Mouse (Mus musculus): ENCODE data around the gene Dtx3. TPM values are rescaled to one million over a fixed set of nuclear protein-coding genes. Genes with fewer than 3 reads are reported as not detected.

Gene Dtx3
- polyA plus RNA-seq (2012; rRNA removed), result 67.9 and 83.7 TPM in 2 replicates

DNA sequence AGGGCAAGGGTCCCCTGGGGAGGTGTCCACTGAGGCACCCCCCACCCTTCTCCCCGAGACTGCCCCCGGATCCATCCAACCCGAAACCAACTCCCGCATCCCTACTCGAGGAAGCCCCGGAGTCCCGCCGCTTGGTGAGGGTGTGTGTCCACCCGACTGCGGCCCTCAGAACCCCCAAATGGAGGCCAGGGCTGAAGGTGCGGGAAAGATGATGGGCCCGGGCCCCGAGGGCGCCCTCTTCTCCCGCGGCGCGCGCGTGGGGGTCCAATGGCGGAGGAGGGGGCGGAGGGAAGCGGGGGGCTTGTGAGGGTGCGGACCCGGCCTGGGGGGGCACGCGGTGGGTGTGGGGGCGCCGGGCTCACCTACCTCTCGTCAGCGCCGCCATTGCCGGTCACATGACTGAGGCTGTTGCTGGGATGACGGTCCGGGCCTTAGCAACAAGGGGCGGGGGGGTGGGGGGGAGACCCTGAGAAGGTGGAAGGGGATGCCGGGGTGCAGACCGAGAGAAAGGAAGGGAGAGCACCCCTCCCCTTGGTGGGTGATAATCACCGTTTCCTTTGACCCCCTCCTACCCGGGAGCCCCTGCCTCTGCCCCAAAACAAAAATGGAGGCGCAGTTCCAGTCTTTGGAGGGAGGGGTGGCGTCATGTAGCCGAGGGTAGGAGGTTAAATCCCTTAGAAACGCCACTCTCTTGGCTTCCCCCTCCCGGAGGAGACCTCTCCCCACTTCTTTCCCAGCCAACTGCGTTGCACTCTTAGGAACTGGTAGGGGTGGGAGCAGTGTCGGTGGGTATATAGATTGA lies at the start of gene Dtx3:
Gene Dtx3, minus strand, starts transcription at position 401 of the 802 bp plus-strand sequence.
- Histone ChIP-seq H3K36me3 (ENCODE audit: control insufficient read depth, insufficient read depth, low read length) (peaks cover 15% of the 10 kb centered on the region), H3K4me1 (ENCODE audit: control insufficient read depth, insufficient read depth, insufficient read length) (peaks cover 4% of the 10 kb centered on the region; the same call in 1 of the 2 replicates), H3K4me3 (ENCODE audit: extremely low read depth, insufficient read depth, insufficient read length) (peak within 1 kb of the TSS; percentile 65), H3K27ac (ENCODE audit: insufficient read depth, low read length) (peak within 1 kb of the TSS; percentile 38), H3K27me3 (ENCODE audit: control insufficient read depth, insufficient read depth, low read length) (no peaks in the 10 kb centered on the region)
- WGBS, result under 1% methylated on average over 45 of the region's 47 CpGs
- no peak for DNase-seq (ENCODE audit: low read depth in 1 of 2, low spot score in 2 of 2)
- TF ChIP-seq POLR2A (IDR thresholded peaks at IDR 0.05; ENCODE audit: low read depth, low read length) (no peak), CTCF (IDR thresholded peaks at IDR 0.05; ENCODE audit: extremely low read depth, insufficient read depth, insufficient read length, insufficient replicate concordance) (no peak)

DNA sequence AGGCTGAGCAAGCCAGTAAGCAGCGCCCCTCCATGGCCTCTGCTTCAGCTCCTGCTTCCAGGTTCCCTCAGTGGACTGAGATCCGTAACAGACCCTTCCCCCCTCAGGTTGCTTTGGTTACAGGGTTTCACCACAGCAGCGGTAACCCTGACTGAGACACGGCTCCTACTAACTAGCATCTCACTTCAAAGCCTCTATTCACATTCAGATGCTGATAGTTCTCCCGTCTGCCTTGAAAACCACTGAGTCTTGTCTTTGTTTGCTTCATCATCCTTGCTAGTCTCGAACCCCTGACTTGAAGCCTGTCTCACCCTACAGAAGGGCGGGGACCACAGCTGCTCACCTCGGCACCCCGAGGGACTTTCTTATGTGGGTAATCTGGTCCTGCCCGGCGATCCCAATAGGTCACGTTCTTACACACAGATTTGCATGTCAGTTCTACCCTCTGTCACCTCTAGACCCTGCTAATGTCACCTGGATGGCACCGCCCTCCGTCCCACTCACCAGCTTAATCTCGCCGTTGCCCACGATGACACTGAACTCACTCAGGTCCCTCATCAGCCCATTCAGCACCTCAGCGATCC lies 42.8 kb upstream of the Dtx3 start:
- H3K4me3 ChIP-seq (ENCODE audit: extremely low read depth, insufficient read depth, insufficient read length), result no peak overlapping the region
- TF ChIP-seq POLR2A (IDR thresholded peaks at IDR 0.05; ENCODE audit: low read depth, low read length) (no peak), CTCF (IDR thresholded peaks at IDR 0.05; ENCODE audit: extremely low read depth, insufficient read depth, insufficient read length, insufficient replicate concordance) (no peak)
- H3K4me1 ChIP-seq (ENCODE audit: control insufficient read depth, insufficient read depth, insufficient read length), result no peaks in the 10 kb centered on the region
- DNase-seq (ENCODE audit: low read depth in 1 of 2, low spot score in 2 of 2), result no peak
- no peaks in the 10 kb centered on the region for H3K36me3 ChIP-seq (ENCODE audit: control insufficient read depth, insufficient read depth, low read length)
- 0 out of 2 replicates have a peak, but pooled peaks cover 2% of the 10 kb centered on the region for H3K27me3 ChIP-seq (ENCODE audit: control insufficient read depth, insufficient read depth, low read length)
- no peak overlapping the region for H3K27ac ChIP-seq (ENCODE audit: insufficient read depth, low read length)
- WGBS, result 64% methylated on average over 18 of the region's 18 CpGs

DNA sequence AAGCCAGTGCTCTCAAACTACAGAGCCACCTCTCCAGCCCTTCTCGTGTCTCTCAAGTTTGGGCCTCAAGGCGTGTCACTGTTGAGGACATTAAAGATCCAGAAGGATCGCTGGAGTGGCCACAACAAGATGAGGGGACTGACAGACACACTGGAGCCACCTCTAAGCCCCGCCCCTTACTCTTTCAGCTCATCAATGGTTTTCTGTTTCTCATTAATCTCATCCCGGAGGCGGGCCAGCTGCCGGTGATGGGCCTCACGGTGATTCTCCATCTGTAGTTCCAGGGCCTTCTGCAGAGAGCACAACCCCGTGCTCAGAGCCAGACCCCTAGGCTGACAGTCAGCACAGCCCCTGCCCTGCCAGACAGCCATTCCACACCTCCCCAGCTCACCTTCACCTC lies 41.0 kb upstream of the Dtx3 start:
- no peak overlapping the region for H3K27ac ChIP-seq (ENCODE audit: insufficient read depth, low read length)
- no peaks in the 10 kb centered on the region for H3K36me3 ChIP-seq (ENCODE audit: control insufficient read depth, insufficient read depth, low read length)
- H3K4me1 ChIP-seq (ENCODE audit: control insufficient read depth, insufficient read depth, insufficient read length), result no peaks in the 10 kb centered on the region; the same call in 1 of the 2 replicates
- H3K4me3 ChIP-seq (ENCODE audit: extremely low read depth, insufficient read depth, insufficient read length), result no peak overlapping the region
- 79% methylated on average over 9 of the region's 9 CpGs for WGBS
- 0 out of 2 replicates have a peak, but pooled peaks cover 2% of the 10 kb centered on the region for H3K27me3 ChIP-seq (ENCODE audit: control insufficient read depth, insufficient read depth, low read length)
- DNase-seq (ENCODE audit: low read depth in 1 of 2, low spot score in 2 of 2), result no peak
- TF ChIP-seq CTCF (IDR thresholded peaks at IDR 0.05; ENCODE audit: extremely low read depth, insufficient read depth, insufficient read length, insufficient replicate concordance) (no peak), POLR2A (IDR thresholded peaks at IDR 0.05; ENCODE audit: low read depth, low read length) (no peak)

DNA sequence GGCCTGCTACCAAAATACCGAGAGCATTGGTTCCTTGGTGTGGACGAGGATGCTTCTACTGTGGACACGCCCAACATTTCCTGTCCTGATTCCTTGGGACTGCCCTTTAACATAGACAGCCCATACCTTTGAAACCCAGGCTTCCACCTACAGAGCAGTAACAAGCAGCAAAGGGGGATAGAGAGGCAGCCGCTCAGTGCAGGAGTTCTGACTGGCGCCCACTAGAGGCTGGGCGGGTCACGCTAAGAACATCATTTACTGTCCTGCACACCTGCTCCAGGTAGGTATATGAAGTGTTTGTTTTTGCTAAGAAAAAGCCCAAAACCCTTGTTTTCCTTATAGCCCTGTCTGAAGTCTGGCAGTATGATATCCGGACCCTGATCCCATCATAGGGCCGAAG lies 37.6 kb upstream of the Dtx3 start:
- Histone ChIP-seq H3K4me3 (ENCODE audit: extremely low read depth, insufficient read depth, insufficient read length) (no peak overlapping the region), H3K27ac (ENCODE audit: insufficient read depth, low read length) (no peak overlapping the region), H3K4me1 (ENCODE audit: control insufficient read depth, insufficient read depth, insufficient read length) (no peaks in the 10 kb centered on the region; the same call in 1 of the 2 replicates), H3K36me3 (ENCODE audit: control insufficient read depth, insufficient read depth, low read length) (no peaks in the 10 kb centered on the region), H3K27me3 (ENCODE audit: control insufficient read depth, insufficient read depth, low read length) (0 out of 2 replicates have a peak, but pooled peaks cover 2% of the 10 kb centered on the region)
- no peak for TF ChIP-seq POLR2A (IDR thresholded peaks at IDR 0.05; ENCODE audit: low read depth, low read length)
- peak; percentile 18; the same call in 1 of the 2 replicates for TF ChIP-seq CTCF (IDR thresholded peaks at IDR 0.05; ENCODE audit: extremely low read depth, insufficient read depth, insufficient read length, insufficient replicate concordance)
- WGBS, result 89% methylated on average over 9 of the region's 9 CpGs
- peak in 1 of 2 experiments; percentile 23 for DNase-seq (ENCODE audit: low read depth in 1 of 2, low spot score in 2 of 2)

DNA sequence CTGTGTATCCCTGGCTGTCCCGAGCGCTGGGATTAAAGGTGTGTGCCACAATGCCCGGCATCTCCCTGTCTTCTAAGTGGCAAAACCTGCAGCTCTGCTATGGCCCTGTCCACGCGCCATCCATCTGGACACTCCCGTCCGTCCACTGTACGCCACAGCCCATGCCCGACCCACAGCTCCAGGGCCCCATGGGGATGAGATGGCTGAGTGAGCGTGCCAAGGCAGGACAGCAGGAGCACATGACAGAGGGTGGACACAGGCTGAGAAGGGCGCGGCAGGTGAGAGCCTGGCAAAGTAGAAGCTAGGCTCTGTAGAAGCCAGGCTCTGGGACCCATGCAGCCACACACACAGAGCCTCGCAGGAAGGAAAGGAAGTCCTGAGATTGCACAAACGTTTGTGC lies 36.2 kb upstream of the Dtx3 start:
- TF ChIP-seq POLR2A (IDR thresholded peaks at IDR 0.05; ENCODE audit: low read depth, low read length) (no peak), CTCF (IDR thresholded peaks at IDR 0.05; ENCODE audit: extremely low read depth, insufficient read depth, insufficient read length, insufficient replicate concordance) (no peak)
- Histone ChIP-seq H3K4me3 (ENCODE audit: extremely low read depth, insufficient read depth, insufficient read length) (no peak overlapping the region), H3K27ac (ENCODE audit: insufficient read depth, low read length) (no peak overlapping the region), H3K27me3 (ENCODE audit: control insufficient read depth, insufficient read depth, low read length) (0 out of 2 replicates have a peak, but pooled peaks cover 2% of the 10 kb centered on the region), H3K36me3 (ENCODE audit: control insufficient read depth, insufficient read depth, low read length) (no peaks in the 10 kb centered on the region), H3K4me1 (ENCODE audit: control insufficient read depth, insufficient read depth, insufficient read length) (no peaks in the 10 kb centered on the region; the same call in 1 of the 2 replicates)
- no peak for DNase-seq (ENCODE audit: low read depth in 1 of 2, low spot score in 2 of 2)
- 72% methylated on average over 14 of the region's 14 CpGs for WGBS

DNA sequence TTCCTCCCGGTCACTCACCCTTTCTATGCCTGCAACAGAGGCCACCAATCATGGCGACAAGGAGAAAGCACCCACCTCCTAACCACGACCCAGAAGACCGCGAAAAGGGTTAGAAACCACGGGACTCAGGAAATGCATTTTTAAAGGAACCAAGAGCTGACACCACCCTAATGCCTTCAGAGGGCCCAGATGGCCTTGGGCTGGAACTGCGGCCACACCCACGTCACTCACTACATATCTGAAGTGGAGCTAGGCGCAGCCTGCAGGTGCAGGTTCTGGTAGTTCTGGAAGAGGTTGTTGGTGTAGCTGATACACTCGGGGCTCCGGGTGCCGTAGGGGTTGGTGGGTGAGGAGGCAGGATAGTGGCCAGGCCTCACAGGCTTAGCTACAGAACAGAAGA lies 35.2 kb upstream of the Dtx3 start:
- WGBS, result 11% methylated on average over 12 of the region's 12 CpGs
- Histone ChIP-seq H3K4me3 (ENCODE audit: extremely low read depth, insufficient read depth, insufficient read length) (no peak overlapping the region), H3K36me3 (ENCODE audit: control insufficient read depth, insufficient read depth, low read length) (no peaks in the 10 kb centered on the region), H3K27me3 (ENCODE audit: control insufficient read depth, insufficient read depth, low read length) (no peaks in the 10 kb centered on the region), H3K4me1 (ENCODE audit: control insufficient read depth, insufficient read depth, insufficient read length) (peaks cover 3% of the 10 kb centered on the region), H3K27ac (ENCODE audit: insufficient read depth, low read length) (no peak overlapping the region)
- TF ChIP-seq POLR2A (IDR thresholded peaks at IDR 0.05; ENCODE audit: low read depth, low read length) (no peak), CTCF (IDR thresholded peaks at IDR 0.05; ENCODE audit: extremely low read depth, insufficient read depth, insufficient read length, insufficient replicate concordance) (no peak)
- DNase-seq (ENCODE audit: low read depth in 1 of 2, low spot score in 2 of 2), result no peak

Measured in spleen, adult 2 months (tissue).